Mouse (Mus musculus): ENCODE measurements at regions not wholly inside any gene's neighbourhood (a gene's known extent, or its start where the extent isn't known, plus 50 kb on each side); places are given as distances from the start of the nearest gene placed in this dataset.

DNA sequence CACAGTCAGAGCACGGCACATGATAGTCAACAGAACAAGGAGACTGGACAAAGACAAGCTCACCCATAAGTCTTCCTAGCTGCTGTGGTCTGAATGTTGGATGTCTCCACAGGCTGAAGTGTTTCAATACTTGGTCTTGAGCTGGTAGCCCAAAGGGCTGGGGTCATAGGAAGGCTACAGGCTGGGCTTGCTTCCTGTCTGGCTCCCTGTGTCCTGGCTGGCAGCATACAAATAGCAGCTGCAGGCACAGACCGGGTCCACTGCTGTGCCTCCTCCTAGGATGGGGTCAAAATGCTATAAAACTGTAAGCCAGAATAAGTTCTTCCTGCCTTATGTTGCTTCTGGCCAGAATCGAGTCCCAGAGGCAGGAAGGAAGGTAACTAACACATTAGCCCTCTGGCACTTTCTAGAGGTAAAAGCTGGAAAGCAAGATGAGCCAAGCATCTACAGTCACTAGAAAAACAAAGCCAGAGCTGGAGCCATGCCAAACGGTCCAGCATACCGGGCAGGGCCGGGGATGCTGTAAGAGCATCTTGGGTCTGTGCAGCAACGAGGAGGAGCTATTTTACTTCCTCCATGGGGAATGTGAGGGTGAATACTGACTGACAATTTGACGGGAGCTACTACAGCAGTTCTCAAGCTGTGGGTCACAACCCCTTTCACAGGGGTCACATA is 93.2 kb upstream of the Prok2 start:
- H3K4me2 ChIP-seq (ENCODE audit: low read length) = no peak overlapping the region
- no peak overlapping the region for H3K9ac ChIP-seq (ENCODE audit: low read length)
- no peaks in the 10 kb centered on the region for H3K36me3 ChIP-seq (ENCODE audit: control insufficient read depth, insufficient read depth, low read length)
- peaks cover 13% of the 10 kb centered on the region; the same call in 1 of the 2 replicates for H3K27me3 ChIP-seq (ENCODE audit: control insufficient read depth, insufficient read depth, low read length)
- H3K9me3 ChIP-seq (ENCODE audit: control insufficient read depth, low read length) = no peaks in the 10 kb centered on the region
- no peak overlapping the region for H3K4me3 ChIP-seq (ENCODE audit: control insufficient read depth in 1 of 2, insufficient read depth in 1 of 2, low read depth in 1 of 2, low read length in 2 of 2)
- ATAC-seq (ENCODE audit: insufficient number of reproducible peaks, insufficient read depth, low FRiP score, low read depth) = no peak
- WGBS = 53% methylated on average over 8 of the region's 8 CpGs
- H3K4me1 ChIP-seq (ENCODE audit: control insufficient read depth in 2 of 2, insufficient read depth in 2 of 2, low read length in 2 of 2) = no peaks in the 10 kb centered on the region; a peak in 1 of 4 replicates
- no peak overlapping the region for H3K27ac ChIP-seq (replicated peaks in 1 of 2; ENCODE audit: control insufficient read depth in 1 of 2, insufficient read depth in 1 of 2, low read depth in 2 of 2, low read length in 2 of 2)

DNA sequence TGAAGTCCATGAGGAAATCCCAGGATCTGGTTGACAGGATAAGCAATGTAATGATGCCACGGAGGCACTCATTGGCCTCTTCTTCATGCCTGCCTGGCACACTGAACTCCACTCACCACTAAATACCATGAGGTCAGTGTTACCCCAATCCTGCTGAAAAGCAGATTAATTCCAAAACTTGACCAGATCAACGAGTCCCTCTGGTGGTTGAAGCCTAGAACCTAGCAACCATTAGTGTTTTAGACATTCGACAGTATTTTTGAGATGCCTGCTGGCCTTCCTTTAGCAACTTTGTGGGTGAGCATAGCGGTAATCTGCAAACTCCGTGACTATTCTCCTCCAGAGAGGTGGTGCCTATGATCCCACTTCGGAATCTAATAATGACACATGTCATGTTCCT is 92.3 kb upstream of the Prok2 start:
- Histone ChIP-seq H3K9ac (ENCODE audit: low read length) (no peak overlapping the region), H3K9me3 (ENCODE audit: control insufficient read depth, low read length) (no peaks in the 10 kb centered on the region), H3K27ac (replicated peaks in 1 of 2; ENCODE audit: control insufficient read depth in 1 of 2, insufficient read depth in 1 of 2, low read depth in 2 of 2, low read length in 2 of 2) (no peak overlapping the region), H3K27me3 (ENCODE audit: control insufficient read depth, insufficient read depth, low read length) (peaks cover 17% of the 10 kb centered on the region; the same call in 1 of the 2 replicates), H3K4me3 (ENCODE audit: control insufficient read depth in 1 of 2, insufficient read depth in 1 of 2, low read depth in 1 of 2, low read length in 2 of 2) (no peak overlapping the region), H3K4me2 (ENCODE audit: low read length) (no peak overlapping the region), H3K4me1 (ENCODE audit: control insufficient read depth in 2 of 2, insufficient read depth in 2 of 2, low read length in 2 of 2) (no peaks in the 10 kb centered on the region), H3K36me3 (ENCODE audit: control insufficient read depth, insufficient read depth, low read length) (no peaks in the 10 kb centered on the region)
- ATAC-seq (ENCODE audit: insufficient number of reproducible peaks, insufficient read depth, low FRiP score, low read depth) = no peak
- 76% methylated on average over 6 of the region's 6 CpGs for WGBS

DNA sequence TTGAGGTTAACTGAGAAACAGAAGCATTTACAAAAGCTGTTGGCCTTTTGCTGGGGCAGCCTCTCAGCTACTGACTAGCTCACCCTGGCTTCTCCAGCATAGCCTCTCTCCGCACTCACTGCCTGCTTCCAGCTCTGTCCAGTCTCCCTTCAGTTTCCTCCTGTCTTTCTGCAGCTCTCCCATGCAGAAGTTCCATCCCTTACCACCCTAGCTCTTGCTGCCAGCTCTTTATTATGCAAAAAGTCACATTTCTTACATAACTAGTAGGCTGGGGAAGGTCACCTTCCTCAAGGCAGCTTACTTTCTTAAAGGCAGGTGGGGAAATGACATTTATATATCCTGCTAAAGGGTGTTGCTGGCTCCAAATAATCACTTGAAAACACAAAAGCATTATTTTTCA is 91.1 kb upstream of the Prok2 start:
- WGBS = 100% methylated on average over 1 of the region's 1 CpGs
- peaks cover 22% of the 10 kb centered on the region; the same call in 1 of the 2 replicates for H3K27me3 ChIP-seq (ENCODE audit: control insufficient read depth, insufficient read depth, low read length)
- ATAC-seq (ENCODE audit: insufficient number of reproducible peaks, insufficient read depth, low FRiP score, low read depth) = no peak

DNA sequence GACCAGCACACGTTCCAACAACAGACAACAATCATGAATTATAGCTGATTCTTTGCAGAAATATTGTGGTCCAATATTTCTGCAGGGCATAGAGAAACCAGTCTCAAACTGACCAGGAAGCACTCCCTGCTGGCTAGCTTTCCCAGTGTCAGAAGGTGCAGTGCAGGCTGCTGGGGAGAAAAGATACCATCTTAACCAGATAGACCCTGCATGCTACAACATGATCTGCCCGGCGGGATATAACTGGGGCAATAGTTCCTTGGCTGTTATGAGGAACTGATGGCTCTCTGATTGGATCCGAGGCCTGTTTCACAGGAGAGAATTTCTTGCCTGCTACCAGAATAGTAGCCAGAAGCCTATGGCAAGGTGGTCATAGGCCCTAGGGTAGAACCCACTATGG is 86.9 kb upstream of the Prok2 start:
- Histone ChIP-seq H3K4me1 (ENCODE audit: control insufficient read depth in 2 of 2, insufficient read depth in 2 of 2, low read length in 2 of 2) (peaks cover 4 to 6% of the 10 kb centered on the region in 2 experiments; a peak in 2 of 4 replicates), H3K27me3 (ENCODE audit: control insufficient read depth, insufficient read depth, low read length) (peaks cover 18% of the 10 kb centered on the region; the same call in 1 of the 2 replicates), H3K9ac (ENCODE audit: low read length) (no peak overlapping the region), H3K9me3 (ENCODE audit: control insufficient read depth, low read length) (no peaks in the 10 kb centered on the region), H3K36me3 (ENCODE audit: control insufficient read depth, insufficient read depth, low read length) (no peaks in the 10 kb centered on the region), H3K4me3 (ENCODE audit: control insufficient read depth in 1 of 2, insufficient read depth in 1 of 2, low read depth in 1 of 2, low read length in 2 of 2) (no peak overlapping the region), H3K4me2 (ENCODE audit: low read length) (no peak overlapping the region), H3K27ac (replicated peaks in 1 of 2; ENCODE audit: control insufficient read depth in 1 of 2, insufficient read depth in 1 of 2, low read depth in 2 of 2, low read length in 2 of 2) (no peak overlapping the region)
- WGBS = 85% methylated on average over 4 of the region's 4 CpGs
- no peak for ATAC-seq (ENCODE audit: insufficient number of reproducible peaks, insufficient read depth, low FRiP score, low read depth)

More for the DNA sequence above, 91.1 kb upstream of the Prok2 start:
- H3K9ac ChIP-seq (ENCODE audit: low read length) = no peak overlapping the region
- no peaks in the 10 kb centered on the region for H3K9me3 ChIP-seq (ENCODE audit: control insufficient read depth, low read length)
- no peak overlapping the region for H3K4me3 ChIP-seq (ENCODE audit: control insufficient read depth in 1 of 2, insufficient read depth in 1 of 2, low read depth in 1 of 2, low read length in 2 of 2)
- no peak overlapping the region for H3K27ac ChIP-seq (replicated peaks in 1 of 2; ENCODE audit: control insufficient read depth in 1 of 2, insufficient read depth in 1 of 2, low read depth in 2 of 2, low read length in 2 of 2)
- no peaks in the 10 kb centered on the region for H3K36me3 ChIP-seq (ENCODE audit: control insufficient read depth, insufficient read depth, low read length)
- H3K4me1 ChIP-seq (ENCODE audit: control insufficient read depth in 2 of 2, insufficient read depth in 2 of 2, low read length in 2 of 2) = no peaks in the 10 kb centered on the region
- no peak overlapping the region for H3K4me2 ChIP-seq (ENCODE audit: low read length)

DNA sequence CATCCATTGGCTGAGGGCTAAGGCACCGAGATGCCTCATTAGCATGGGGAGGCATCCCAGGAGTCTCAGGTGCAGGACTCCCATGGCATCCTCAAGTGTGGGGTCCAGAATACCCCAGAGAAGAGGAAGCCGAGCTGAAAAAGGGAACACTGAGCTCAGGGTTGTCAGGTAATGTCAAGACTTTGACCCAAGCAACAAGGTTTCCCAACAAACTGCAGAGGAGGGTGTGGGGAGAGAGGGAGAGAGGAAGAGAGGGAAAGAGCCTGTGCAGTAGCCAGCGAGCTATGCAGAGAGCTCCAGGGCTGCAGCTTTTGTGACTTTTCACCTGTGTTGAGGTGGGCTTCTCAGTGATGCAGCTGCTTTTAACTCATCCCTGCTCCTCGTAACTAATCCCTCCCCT is 85.7 kb upstream of the Prok2 start:
- H3K4me2 ChIP-seq (ENCODE audit: low read length) = no peak overlapping the region
- H3K9me3 ChIP-seq (ENCODE audit: control insufficient read depth, low read length) = 0 out of 2 replicates have a peak, but pooled peaks cover under 1% of the 10 kb centered on the region
- no peak overlapping the region for H3K9ac ChIP-seq (ENCODE audit: low read length)
- H3K4me3 ChIP-seq (ENCODE audit: control insufficient read depth in 1 of 2, insufficient read depth in 1 of 2, low read depth in 1 of 2, low read length in 2 of 2) = no peak overlapping the region
- peaks cover 4 to 6% of the 10 kb centered on the region in 2 experiments; a peak in 2 of 4 replicates for H3K4me1 ChIP-seq (ENCODE audit: control insufficient read depth in 2 of 2, insufficient read depth in 2 of 2, low read length in 2 of 2)
- ATAC-seq (ENCODE audit: insufficient number of reproducible peaks, insufficient read depth, low FRiP score, low read depth) = no peak
- H3K27me3 ChIP-seq (ENCODE audit: control insufficient read depth, insufficient read depth, low read length) = peaks cover 19% of the 10 kb centered on the region; the same call in 1 of the 2 replicates
- H3K27ac ChIP-seq (replicated peaks in 1 of 2; ENCODE audit: control insufficient read depth in 1 of 2, insufficient read depth in 1 of 2, low read depth in 2 of 2, low read length in 2 of 2) = no peak overlapping the region
- 75% methylated on average over 4 of the region's 4 CpGs for WGBS
- no peaks in the 10 kb centered on the region for H3K36me3 ChIP-seq (ENCODE audit: control insufficient read depth, insufficient read depth, low read length)

DNA sequence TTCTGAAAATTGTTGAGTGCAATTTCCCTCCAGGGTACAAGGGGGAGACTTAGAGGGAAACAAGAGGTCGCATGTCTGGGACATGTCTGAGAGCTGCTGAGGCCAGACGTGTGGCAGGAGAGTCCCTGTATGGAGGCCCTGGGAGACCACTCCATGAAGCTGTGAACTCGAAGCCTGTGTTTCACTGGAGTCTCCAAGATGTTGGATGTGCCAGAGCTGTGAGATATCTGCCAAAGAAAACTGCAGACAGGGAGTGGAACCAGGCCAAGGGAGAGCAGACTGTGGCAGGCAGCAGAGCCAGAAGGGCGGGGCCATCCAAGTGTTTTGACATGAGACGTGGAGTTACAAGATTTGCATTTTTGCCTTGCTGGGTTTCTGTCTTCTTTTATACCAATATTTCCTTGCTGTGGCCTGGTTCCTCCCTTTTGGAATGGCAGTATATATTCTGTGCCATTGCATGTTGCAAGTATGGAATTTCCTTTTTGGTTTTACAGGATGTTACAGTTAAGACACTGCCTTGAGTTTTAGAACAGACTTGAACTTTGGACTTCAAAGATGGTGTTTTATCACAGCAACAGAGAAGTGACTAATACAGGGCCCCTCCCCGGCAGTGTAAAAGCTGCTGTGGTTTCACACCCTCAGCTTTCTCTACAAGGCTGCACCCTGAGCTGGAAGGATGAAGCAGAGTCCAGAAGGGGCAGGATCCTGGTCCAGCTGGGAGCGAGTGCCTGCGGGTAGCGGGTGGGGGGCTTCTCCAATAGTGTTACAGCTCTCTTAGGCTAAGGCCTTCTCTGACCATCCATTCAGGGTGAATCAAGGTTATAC is 85.0 kb upstream of the Prok2 start:
- ATAC-seq (ENCODE audit: insufficient number of reproducible peaks, insufficient read depth, low FRiP score, low read depth) = peak; percentile 71
- Histone ChIP-seq H3K4me2 (ENCODE audit: low read length) (no peak overlapping the region), H3K27me3 (ENCODE audit: control insufficient read depth, insufficient read depth, low read length) (peaks cover 19% of the 10 kb centered on the region; the same call in 1 of the 2 replicates), H3K9ac (ENCODE audit: low read length) (no peak overlapping the region), H3K4me1 (ENCODE audit: control insufficient read depth in 2 of 2, insufficient read depth in 2 of 2, low read length in 2 of 2) (peaks cover 4 to 6% of the 10 kb centered on the region in 2 experiments; a peak in 2 of 4 replicates), H3K4me3 (ENCODE audit: control insufficient read depth in 1 of 2, insufficient read depth in 1 of 2, low read depth in 1 of 2, low read length in 2 of 2) (no peak overlapping the region), H3K27ac (replicated peaks in 1 of 2; ENCODE audit: control insufficient read depth in 1 of 2, insufficient read depth in 1 of 2, low read depth in 2 of 2, low read length in 2 of 2) (peak overlapping the region in 1 of 2 experiments; percentile 33; a peak in 1 of 4 replicates), H3K9me3 (ENCODE audit: control insufficient read depth, low read length) (0 out of 2 replicates have a peak, but pooled peaks cover 6% of the 10 kb centered on the region), H3K36me3 (ENCODE audit: control insufficient read depth, insufficient read depth, low read length) (no peaks in the 10 kb centered on the region)
- WGBS = 53% methylated on average over 9 of the region's 9 CpGs

DNA sequence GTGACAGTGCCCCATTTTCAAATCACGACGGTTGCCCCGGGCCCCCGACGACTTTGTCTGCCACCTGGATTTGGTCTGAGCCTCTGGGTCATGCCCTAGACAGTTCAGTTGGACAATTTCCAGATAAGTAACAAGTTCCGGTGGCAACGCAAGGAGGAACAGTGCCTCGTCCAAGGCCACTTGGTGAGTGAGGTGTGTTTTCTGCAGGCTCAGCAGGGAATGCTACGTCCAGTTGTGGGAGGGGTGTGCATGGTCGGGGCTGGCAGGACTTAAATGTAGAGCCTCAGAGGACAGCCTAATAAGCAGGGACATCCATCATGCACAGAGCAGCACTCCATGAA is 78.7 kb upstream of the Prok2 start:
- no peak overlapping the region for H3K27ac ChIP-seq (replicated peaks in 1 of 2; ENCODE audit: control insufficient read depth in 1 of 2, insufficient read depth in 1 of 2, low read depth in 2 of 2, low read length in 2 of 2)
- H3K9me3 ChIP-seq (ENCODE audit: control insufficient read depth, low read length) = 0 out of 2 replicates have a peak, but pooled peaks cover 6% of the 10 kb centered on the region
- H3K4me3 ChIP-seq (ENCODE audit: control insufficient read depth in 1 of 2, insufficient read depth in 1 of 2, low read depth in 1 of 2, low read length in 2 of 2) = no peak overlapping the region
- 12% methylated on average over 10 of the region's 10 CpGs for WGBS
- no peak for ATAC-seq (ENCODE audit: insufficient number of reproducible peaks, insufficient read depth, low FRiP score, low read depth)
- peaks cover 17% of the 10 kb centered on the region for H3K27me3 ChIP-seq (ENCODE audit: control insufficient read depth, insufficient read depth, low read length)
- peak overlapping the region; percentile 51 for H3K4me2 ChIP-seq (ENCODE audit: low read length)
- peaks cover 14 to 19% of the 10 kb centered on the region in 2 experiments for H3K4me1 ChIP-seq (ENCODE audit: control insufficient read depth in 2 of 2, insufficient read depth in 2 of 2, low read length in 2 of 2)
- no peak overlapping the region for H3K9ac ChIP-seq (ENCODE audit: low read length)
- H3K36me3 ChIP-seq (ENCODE audit: control insufficient read depth, insufficient read depth, low read length) = no peaks in the 10 kb centered on the region

All from heart, embryonic 14.5 days (tissue).